Mouse (Mus musculus): ENCODE data around the gene Col23a1.

DNA sequence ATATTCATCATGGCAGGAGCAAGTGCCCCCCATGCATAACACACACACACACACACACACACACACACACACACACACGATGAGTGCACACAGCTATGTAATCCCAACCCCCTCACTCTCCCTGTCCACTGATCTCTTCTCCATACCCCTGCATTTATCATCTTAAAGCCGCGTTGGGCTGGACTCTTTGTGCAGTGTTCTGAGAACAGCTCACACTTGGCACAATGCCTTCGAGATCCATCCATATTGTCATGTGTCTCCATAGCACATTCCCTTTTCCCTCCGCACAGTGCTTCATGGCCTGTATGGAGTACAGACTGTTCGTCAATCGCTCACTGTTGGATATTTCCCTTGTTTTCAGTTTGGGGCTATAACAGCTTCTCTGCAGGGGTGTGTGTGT is 154.9 kb downstream of the Col23a1 start:
- TF ChIP-seq CTCF (IDR thresholded peaks at IDR 0.05; ENCODE audit: borderline replicate concordance, insufficient read depth, low read length) (no peak), POLR2A (IDR thresholded peaks at IDR 0.05; ENCODE audit: low read depth, low read length) (no peak)

Data from embryonic fibroblast, embryonic 13.5 days (primary cell).